Mouse (Mus musculus) ES-Bruce4 (cell line): ENCODE measurements around the gene Ccna1.

ENCODE experiments used
- CTCF ChIP-seq: IDR thresholded peaks from one replicate; pipeline ENCODE4 v1.8.1; 2011; ENCODE audit warnings: low read depth, low read length
- EP300 ChIP-seq: IDR thresholded peaks from 2 replicates; pipeline ENCODE4 v1.6.1; 2011; ENCODE audit warnings: low read depth, low read length; ENCODE audit not compliant: insufficient read depth
- POLR2A ChIP-seq: IDR thresholded peaks from one replicate; pipeline ENCODE4 v1.8.1; 2011; ENCODE audit warnings: low read length; ENCODE audit not compliant: insufficient read depth

- TF ChIP-seq EP300: no peak
- no peak for TF ChIP-seq CTCF
- TF ChIP-seq POLR2A: no peak
Measured at GRCm38 (mm10) chr3:55095968-55096654, 40.8 kb upstream of the Ccna1 start.
